ENCODE assay signal across 8 mouse cellular contexts in genomic region chr19:10605901-10606622, GRCm38 (mm10). TPM values are rescaled to one million over a fixed set of nuclear protein-coding genes. Genes with fewer than 3 reads are reported as not detected.
DNase-seq lines count a peak whose midpoint lies in the region; ATAC-seq and TF ChIP-seq lines count a peak whose summit lies in the region.

No protein-coding gene starts in this region.

- H3K4me1 ChIP-seq in embryonic facial prominence, embryonic 12.5 days: peaks cover 27% of the 10 kb centered on the region
- peaks cover 44% of the 10 kb centered on the region for H3K4me1 ChIP-seq in midbrain, embryonic 15.5 days

- peaks cover 62% of the 10 kb centered on the region for H3K79me2 ChIP-seq in C2C12 (ENCODE audit: control insufficient read depth, insufficient read depth)

- peak overlapping the region; percentile 92 for H3K9ac ChIP-seq in embryonic facial prominence, embryonic 12.5 days
- H3K9ac ChIP-seq in midbrain, embryonic 15.5 days: peak overlapping the region; percentile 87

- WGBS in embryonic facial prominence, embryonic 12.5 days: 7% methylated on average over 20 of the region's 20 CpGs
- 9% methylated on average over 20 of the region's 20 CpGs for WGBS in midbrain, embryonic 15.5 days

- H3K27me3 ChIP-seq in C2C12 (ENCODE audit: control insufficient read depth, insufficient read depth, insufficient read length): no peaks in the 10 kb centered on the region
- no peaks in the 10 kb centered on the region for H3K27me3 ChIP-seq in embryonic facial prominence, embryonic 12.5 days
- H3K27me3 ChIP-seq in midbrain, embryonic 15.5 days (replicated peaks): no peaks in the 10 kb centered on the region

- ATAC-seq in embryonic facial prominence, embryonic 12.5 days (ENCODE audit: insufficient number of reproducible peaks, insufficient read depth, low FRiP score, low TSS enrichment): no peak
- 0 out of 2 replicates have a peak, but pooled peaks have one; percentile 4 for ATAC-seq in midbrain, embryonic 15.5 days (replicated peaks)

- peak overlapping the region; percentile 93 for H3K27ac ChIP-seq in embryonic facial prominence, embryonic 12.5 days
- H3K27ac ChIP-seq in midbrain, embryonic 15.5 days: peak overlapping the region; percentile 83

- peaks cover 53% of the 10 kb centered on the region for H3K79me3 ChIP-seq in C2C12 (ENCODE audit: low read depth)

- peak overlapping the region; percentile 98 for H3ac ChIP-seq in C2C12 (ENCODE audit: control insufficient read depth, insufficient read length, low read depth)

- DNase-seq in cerebellum, adult 9-10 months: peak; percentile 34
- DNase-seq in cerebellum, adult 11-12 months: no peak
- peak; percentile 26 to 43 for DNase-seq in kidney, postnatal 25 days
- no peak for DNase-seq in layer of hippocampus, adult 11-12 months (ENCODE audit: low spot score)
- DNase-seq in cerebellum, adult 18-20 months: no peak

- peaks cover 48% of the 10 kb centered on the region for H3K36me3 ChIP-seq in C2C12 (ENCODE audit: control insufficient read depth, insufficient read depth)
- peaks cover 38% of the 10 kb centered on the region for H3K36me3 ChIP-seq in embryonic facial prominence, embryonic 12.5 days
- peaks cover 35% of the 10 kb centered on the region for H3K36me3 ChIP-seq in midbrain, embryonic 15.5 days (replicated peaks)

- no peak for TF ChIP-seq CTCF in C2C12 (IDR thresholded peaks at IDR 0.05; ENCODE audit: control insufficient read depth, insufficient read depth, insufficient read length)

- peak overlapping the region; percentile 61 for H3K4me2 ChIP-seq in embryonic facial prominence, embryonic 12.5 days (replicated peaks)
- peak overlapping the region; percentile 67 for H3K4me2 ChIP-seq in midbrain, embryonic 15.5 days

- no peaks in the 10 kb centered on the region for H3K9me3 ChIP-seq in embryonic facial prominence, embryonic 12.5 days
- no peaks in the 10 kb centered on the region for H3K9me3 ChIP-seq in midbrain, embryonic 15.5 days

- peak overlapping the region; percentile 97 for H3K4me3 ChIP-seq in C2C12 (ENCODE audit: insufficient read depth, poor library complexity, severe bottlenecking)
- peak overlapping the region; percentile 84 for H3K4me3 ChIP-seq in embryonic facial prominence, embryonic 12.5 days
- H3K4me3 ChIP-seq in midbrain, embryonic 15.5 days: peak overlapping the region; percentile 87

TF ChIP-seq in C2C12, 6 proteins besides CTCF, POLR2A, EP300 and RAD21:
- TF ChIP-seq CEBPB (IDR thresholded peaks at IDR 0.05; ENCODE audit: low read depth) (no peak), MYOD1 (IDR thresholded peaks at IDR 0.05; ENCODE audit: control insufficient read depth, insufficient read length, low read depth) (no peak), MAX (IDR thresholded peaks at IDR 0.05) (no peak), MYOG (IDR thresholded peaks at IDR 0.05; ENCODE audit: control insufficient read depth, extremely low read depth, insufficient read length) (no peak), FOSL1 (IDR thresholded peaks at IDR 0.05; ENCODE audit: insufficient read depth, low read length, poor library complexity, severe bottlenecking) (no peak)

RNA-seq across cellular contexts. Expression of gene Tkfc, which starts 0.6 kb away (rescaled TPM):
- polyA plus RNA-seq in C2C12 (2012; fragmentation: generic; extraction: Trizol): 15.7 TPM
- 19.3 and 19.6 TPM in 2 replicates for polyA plus RNA-seq in embryonic facial prominence, embryonic 12.5 days (2016; fragmentation: Nextera tagmentation; extraction: Ambion mirVana)
- 26.0 and 29.6 TPM in 2 replicates for polyA plus RNA-seq in midbrain, embryonic 15.5 days (2015; fragmentation: Nextera tagmentation; extraction: Ambion mirVana)

RNA-seq across cellular contexts. Expression of gene Ddb1, which starts 0.9 kb away (rescaled TPM):
- 513 TPM for polyA plus RNA-seq in C2C12 (2012; fragmentation: generic; extraction: Trizol)
- polyA plus RNA-seq in embryonic facial prominence, embryonic 12.5 days (2016; fragmentation: Nextera tagmentation; extraction: Ambion mirVana): 433 and 434 TPM in 2 replicates
- 252 and 255 TPM in 2 replicates for polyA plus RNA-seq in midbrain, embryonic 15.5 days (2015; fragmentation: Nextera tagmentation; extraction: Ambion mirVana)

RNA-seq across cellular contexts. Expression of gene Vwce, which starts 28.0 kb away (rescaled TPM):
- 0.11 TPM for polyA plus RNA-seq in C2C12 (2012; fragmentation: generic; extraction: Trizol)
- polyA plus RNA-seq in embryonic facial prominence, embryonic 12.5 days (2016; fragmentation: Nextera tagmentation; extraction: Ambion mirVana): 2.1 and 2.6 TPM in 2 replicates
- polyA plus RNA-seq in midbrain, embryonic 15.5 days (2015; fragmentation: Nextera tagmentation; extraction: Ambion mirVana): 1.0 and 1.6 TPM in 2 replicates

RNA-seq across cellular contexts. Expression of gene Tmem138, which starts 28.9 kb away (rescaled TPM):
- polyA plus RNA-seq in C2C12 (2012; fragmentation: generic; extraction: Trizol): 39.2 TPM
- polyA plus RNA-seq in embryonic facial prominence, embryonic 12.5 days (2016; fragmentation: Nextera tagmentation; extraction: Ambion mirVana): 38.7 and 40.3 TPM in 2 replicates
- polyA plus RNA-seq in midbrain, embryonic 15.5 days (2015; fragmentation: Nextera tagmentation; extraction: Ambion mirVana): 38.8 and 43.6 TPM in 2 replicates

RNA-seq across cellular contexts. Expression of gene Cyb561a3, which starts 29.1 kb away (rescaled TPM):
- 21.0 TPM for polyA plus RNA-seq in C2C12 (2012; fragmentation: generic; extraction: Trizol)
- polyA plus RNA-seq in embryonic facial prominence, embryonic 12.5 days (2016; fragmentation: Nextera tagmentation; extraction: Ambion mirVana): 15.1 and 16.5 TPM in 2 replicates
- 24.1 and 25.0 TPM in 2 replicates for polyA plus RNA-seq in midbrain, embryonic 15.5 days (2015; fragmentation: Nextera tagmentation; extraction: Ambion mirVana)

Comparison
In these comparisons a context has a peak if more than half of its experiments do, and no peak if none do; other contexts are left out.
1. DNase-seq: peak in cerebellum, adult 9-10 months (single experiment) and kidney, postnatal 25 days (2 of 2); none in cerebellum, adult 11-12 months (single experiment), layer of hippocampus, adult 11-12 months (single experiment) and cerebellum, adult 18-20 months (0 of 2).
2. Peak in every context shown above with its lines, with median percentiles within 50 percentile points of each other: H3K4me3 ChIP-seq.